Mouse (Mus musculus): ENCODE results near the gene Eva1b.

Gene Eva1b

GRCm38 (mm10) chr4:126147533-126148160, at the start of gene Eva1b:
TSS of gene Eva1b (plus strand) at chr4:126147744.
- DNase-seq: no peak

- no peak for DNase-seq
These were observed 48.2 kb upstream of the Eva1b start for GRCm38 (mm10) chr4:126099365-126099764.

DNA sequence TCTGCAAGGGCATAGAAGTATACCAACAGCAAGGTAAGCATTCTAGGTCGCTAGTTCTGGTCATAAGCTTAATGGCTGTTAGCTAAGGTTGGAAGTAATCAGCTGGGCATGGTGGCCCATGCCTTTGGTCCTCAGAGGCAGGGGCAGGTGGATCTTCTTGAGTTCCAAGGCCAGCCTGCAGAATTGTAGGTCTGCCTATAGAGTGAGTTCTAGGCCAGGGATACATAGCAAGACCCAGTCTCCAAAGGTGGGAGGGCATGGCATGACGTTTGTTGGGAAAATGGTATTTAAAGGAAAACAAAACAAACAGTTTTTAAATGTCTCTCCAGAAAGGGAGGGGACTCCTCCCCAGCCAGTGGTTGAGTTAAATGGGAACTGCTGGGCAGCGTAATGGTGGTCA, 46.8 kb upstream of the Eva1b start:
- DNase-seq: peak; percentile 26

DNA sequence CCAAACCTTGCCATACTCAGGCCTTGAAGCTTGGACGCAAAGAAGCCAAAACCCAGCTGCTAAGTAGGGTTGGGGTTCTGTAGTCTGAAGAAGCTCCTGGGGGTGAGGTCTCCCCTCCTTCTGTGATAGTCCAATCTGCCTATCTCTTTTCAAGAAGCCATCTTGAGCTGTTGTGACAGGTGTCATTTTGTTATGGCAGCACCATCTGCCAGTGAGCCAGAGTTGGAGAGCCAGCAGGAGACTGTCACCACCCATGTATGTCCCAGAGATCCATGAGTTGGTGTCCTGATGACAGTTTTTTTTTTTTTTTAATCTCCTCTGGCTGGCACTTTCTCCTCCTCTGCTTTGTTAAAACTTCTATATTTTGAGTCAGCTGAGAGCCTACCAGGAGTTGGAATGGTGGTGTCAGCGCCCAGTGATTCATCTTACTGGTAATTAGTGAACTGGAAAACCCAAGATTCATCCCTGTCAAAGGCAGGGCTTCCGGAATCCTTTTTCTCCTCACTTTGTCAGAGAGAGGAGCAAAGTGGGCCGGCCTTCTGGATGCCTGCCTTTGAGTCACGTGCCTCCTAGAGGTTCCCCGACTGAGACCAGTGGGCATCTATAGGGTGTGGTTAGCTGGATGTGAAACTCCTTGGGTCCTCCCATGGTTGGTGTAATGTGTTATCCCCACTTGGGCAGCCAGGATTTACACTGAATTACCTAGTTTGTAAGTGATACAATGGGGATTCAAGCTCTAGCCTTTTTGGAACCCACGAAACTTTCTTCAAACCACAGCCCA, 45.3 kb upstream of the Eva1b start:
- peak; percentile 66 for DNase-seq

GRCm38 (mm10) chr4:126103057-126103581, 44.4 kb upstream of the Eva1b start:
- DNase-seq: peak; percentile 85

GRCm38 (mm10) chr4:126103590-126104068, 43.9 kb upstream of the Eva1b start, which contains the start of gene Stk40:
TSS of gene Stk40 (plus strand) at chr4:126103957.
- DNase-seq: peak; percentile 97

- peak; percentile 80 for DNase-seq
These were observed 43.1 kb upstream of the Eva1b start for GRCm38 (mm10) chr4:126104261-126105075.

DNA sequence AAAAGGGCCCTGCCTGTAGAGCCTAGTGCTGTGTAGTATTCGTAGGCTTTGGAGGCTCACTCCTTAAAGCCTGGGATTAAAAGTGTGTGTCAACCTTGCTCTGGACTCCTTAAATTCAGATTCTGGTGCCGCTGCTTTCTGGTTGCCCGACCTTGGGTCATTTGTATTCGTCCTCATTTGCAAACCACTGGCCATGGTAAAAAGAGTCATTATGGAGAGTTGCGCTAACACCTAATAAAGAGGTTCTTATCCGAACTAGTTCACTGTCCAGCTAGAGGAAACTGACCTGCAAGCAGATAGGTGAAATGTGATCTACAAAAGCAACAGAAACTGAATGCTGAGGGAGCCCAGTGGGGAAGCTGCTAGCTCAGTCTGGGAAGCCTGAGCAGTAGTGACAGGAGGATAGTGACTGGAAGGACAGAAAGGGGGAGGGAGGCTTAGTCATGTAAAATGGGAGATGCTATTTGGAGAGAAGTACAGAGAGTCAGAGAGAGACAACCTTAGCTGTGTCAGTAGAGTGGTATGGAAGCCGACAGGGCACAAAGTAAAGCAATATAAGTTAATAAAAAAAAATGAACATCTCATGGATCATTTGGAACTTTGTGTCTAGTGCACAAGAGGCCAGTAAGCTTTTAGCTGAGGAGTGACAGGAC, 42.3 kb upstream of the Eva1b start:
- DNase-seq: peak; percentile 47

DNA sequence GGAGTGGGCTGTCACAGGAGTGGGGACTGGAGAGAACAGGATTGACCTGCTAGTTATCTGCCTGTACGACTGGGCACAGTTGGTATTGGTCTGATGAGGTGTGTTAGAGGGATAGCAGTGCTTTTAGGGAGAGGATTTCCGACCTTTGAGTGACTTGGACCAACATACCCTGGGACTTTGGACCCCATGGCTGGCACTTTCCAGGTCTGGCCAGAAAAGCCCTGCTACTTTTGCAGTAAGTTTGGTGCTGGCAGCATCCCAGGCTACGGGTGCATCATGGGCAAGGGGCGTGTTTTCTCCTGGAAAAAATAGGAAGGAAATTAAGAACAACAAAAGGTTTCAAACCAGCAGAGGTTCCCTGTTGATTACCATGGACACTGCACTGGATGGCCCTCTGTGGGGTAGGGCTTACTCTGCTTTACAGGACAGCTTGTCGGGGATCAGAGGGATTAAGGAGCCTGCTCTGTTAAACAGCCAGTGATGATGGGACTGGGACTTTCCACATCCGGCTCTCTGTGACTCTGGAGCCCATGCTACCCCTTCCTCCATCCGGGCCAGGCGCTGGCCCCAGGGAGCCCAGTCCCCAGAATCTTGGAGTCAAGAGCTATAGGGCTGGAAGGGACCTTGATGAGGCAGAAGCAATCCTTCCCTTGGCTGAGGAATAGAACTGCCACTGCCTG, 39.3 kb upstream of the Eva1b start:
- peak; percentile 61 for DNase-seq

DNA sequence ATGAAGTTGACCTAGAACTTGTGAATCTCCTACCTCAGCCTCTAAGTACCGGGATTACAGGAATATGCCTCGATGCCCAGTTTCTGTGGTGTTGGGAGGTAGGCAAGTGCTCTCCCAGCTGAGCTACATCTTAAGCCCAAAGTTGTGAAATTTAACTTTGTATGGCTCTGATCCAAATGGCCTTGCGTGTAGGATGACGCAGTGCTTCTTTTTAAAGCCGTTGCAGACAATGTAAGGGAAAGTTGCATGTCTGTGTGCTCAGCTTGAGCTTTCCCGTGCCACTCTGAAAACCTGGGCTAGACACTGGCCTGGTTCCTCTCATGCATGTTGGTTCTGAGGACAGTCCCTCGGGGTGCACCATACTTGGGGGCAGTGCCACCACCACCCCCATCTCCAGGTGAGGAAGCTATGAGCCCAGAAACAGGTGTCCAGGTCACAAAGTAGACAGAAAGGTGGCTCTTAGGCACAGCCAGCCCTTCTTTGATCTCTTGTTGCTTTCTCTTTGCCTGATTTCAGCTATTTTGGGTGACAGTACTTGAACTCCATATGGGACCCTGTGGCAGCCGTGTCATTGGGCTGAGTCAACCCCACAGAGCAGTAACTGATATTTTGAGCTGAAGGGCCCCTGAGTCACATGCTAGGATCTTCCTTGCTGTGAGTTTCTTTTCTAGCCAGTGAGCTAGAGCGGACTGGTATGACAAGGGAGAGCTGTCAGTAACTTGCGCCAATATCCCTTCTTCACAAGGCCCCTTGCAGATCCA, 37.8 kb upstream of the Eva1b start:
- DNase-seq: no peak

DNA sequence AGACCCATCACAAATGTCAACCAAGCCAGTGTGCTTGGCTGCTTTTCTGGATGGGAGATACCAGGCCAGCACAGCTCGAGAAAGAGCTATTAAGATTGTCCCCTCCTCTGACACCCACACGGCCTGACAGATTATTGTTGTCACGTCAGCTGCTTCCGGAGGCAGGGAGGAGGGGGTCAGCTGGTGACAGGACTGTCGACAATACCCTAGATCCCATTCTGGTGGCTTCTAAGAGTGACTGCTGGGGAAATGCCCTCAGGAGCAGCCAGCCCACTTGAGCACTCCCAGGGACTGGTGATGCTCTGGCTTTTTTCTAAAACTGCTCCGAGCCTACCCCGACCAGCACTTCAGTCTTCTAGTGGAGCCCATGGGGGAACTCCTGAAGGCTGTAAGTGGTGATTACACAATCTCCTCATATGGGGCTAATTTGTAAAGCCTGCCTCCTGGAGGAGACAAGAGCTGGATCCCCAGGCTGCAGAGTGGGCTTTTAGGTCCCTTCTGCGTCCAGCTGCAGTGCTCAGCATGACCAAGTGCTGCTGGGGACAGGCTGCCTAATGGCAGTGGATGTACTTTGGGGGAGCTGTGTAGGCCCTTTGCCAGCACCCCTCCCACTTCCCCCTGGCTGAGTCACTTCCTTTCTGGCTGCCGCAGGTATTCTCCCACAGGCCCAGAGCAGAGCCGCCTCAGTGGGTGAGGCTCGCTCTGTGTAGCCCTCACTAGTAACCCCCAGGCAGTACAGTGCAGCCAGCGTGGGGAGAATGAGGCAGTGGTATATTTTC, 37.0 kb upstream of the Eva1b start:
- peak; percentile 83 for DNase-seq

DNA sequence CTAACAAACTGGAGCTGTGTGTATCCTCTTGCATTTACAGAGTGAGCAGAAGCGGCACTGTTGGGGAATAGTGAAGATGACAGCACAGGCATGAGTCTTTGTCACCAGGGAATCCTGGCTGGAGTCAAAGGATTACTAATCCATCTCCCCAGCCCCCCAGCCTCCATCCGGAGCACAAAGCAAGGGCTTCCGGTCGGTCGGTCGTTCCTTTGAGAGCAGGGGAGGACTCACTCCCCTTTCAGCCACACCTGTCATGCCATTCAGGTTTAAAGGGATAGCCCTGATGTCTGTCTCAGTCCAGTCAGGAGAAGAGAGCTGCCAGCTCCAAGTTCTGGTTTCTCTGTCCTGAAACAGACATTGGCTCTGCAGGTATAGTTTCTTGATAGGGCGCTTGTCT, 36.4 kb upstream of the Eva1b start:
- DNase-seq: no peak

GRCm38 (mm10) chr4:126113243-126113642, 34.3 kb upstream of the Eva1b start:
- peak; percentile 82 for DNase-seq

DNA sequence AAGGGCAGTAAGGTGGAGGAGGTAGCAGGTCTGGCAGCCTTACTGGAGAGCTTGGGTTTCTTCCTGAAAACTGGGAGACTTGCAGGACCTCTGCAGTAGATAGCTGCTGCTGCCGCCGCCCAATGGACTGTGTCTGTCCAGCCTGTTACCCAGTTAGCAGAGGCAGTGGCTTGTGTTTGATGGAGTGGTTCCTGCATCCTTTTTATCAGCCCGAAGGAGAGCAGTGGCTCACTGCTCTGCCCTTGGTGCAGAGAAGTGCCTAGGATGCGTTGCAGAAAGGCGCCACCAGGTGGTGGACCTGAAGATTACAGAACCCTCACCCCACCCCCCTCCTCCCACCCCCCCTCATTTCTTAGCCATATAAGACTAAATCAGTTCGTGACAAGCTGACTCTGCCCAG, 33.6 kb upstream of the Eva1b start:
- DNase-seq: peak; percentile 73

DNA sequence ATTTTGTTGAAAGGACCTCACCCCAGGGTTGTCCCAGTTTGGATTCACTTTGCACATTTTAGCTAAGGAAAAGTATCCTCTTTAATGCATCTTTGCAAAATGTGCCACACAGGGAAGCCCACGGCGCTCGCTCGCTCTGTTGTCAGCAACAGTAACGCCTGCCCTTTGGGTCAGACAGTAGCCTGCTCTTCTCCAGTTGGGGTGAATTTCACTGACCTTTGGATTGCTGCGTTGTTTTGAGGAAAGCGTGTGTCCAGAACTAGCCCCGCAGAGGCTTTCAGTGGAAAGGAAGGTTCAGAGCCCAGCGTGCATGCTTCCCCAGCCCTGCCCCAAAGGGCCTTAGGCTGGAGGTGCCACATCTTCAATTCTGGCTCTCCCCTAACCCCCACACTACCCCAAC, 32.1 kb upstream of the Eva1b start:
- no peak for DNase-seq

DNA sequence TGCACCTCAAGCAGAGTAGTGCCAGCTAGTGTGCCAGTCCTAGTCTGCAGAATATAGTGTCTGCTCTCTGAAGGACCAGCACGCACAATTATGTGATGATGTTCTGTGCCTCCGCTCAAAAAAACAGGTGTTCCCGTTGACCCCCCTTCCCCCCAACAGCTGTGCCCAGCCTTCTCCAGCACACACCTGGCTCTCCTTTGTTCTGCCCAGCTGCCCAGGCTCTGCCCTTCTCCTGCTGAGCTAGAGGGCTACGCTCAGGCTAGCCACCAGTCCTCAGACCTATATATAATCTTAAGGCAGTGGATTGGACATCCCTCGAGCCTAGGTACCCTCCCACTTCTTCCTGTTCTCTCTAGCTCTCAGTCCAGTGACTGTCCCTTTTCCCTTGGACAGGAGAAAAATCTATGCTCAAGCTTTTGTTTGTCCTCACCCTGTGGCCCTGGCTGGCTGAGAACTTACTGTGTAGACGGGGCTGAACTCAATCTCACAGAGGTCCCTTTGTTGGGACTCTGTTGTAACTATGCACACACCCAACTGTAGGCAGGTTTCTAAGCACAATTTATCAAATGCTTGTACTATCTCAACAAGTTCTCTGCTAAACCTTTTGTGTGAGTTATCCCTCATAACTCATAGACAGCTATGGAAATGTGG, 31.5 kb upstream of the Eva1b start:
- no peak for DNase-seq

- DNase-seq: peak; percentile 65
These were observed 30.4 kb upstream of the Eva1b start for GRCm38 (mm10) chr4:126117116-126117515.

- DNase-seq: peak; percentile 86
These were observed 28.9 kb upstream of the Eva1b start for GRCm38 (mm10) chr4:126118651-126119050.

- DNase-seq: peak; percentile 75
These were observed 28.5 kb upstream of the Eva1b start for GRCm38 (mm10) chr4:126119051-126119450.

- peak; percentile 93 for DNase-seq
These were observed 27.5 kb upstream of the Eva1b start for GRCm38 (mm10) chr4:126120052-126120451.

All from cerebellum, adult 9-10 months (tissue).